Mouse (Mus musculus): ENCODE data around the gene Nmur2. TPM values are rescaled to one million over a fixed set of nuclear protein-coding genes. Genes with fewer than 3 reads are reported as not detected.

The Nmur2 gene
- polyA plus RNA-seq, 1 experiment, result 0.11 TPM

- H3K4me1 ChIP-seq (ENCODE audit: control insufficient read depth, insufficient read depth, low read length), result no peaks in the 10 kb centered on the region
- no peak overlapping the region for H3K27ac ChIP-seq (ENCODE audit: insufficient read depth, low read length)
- H3K4me3 ChIP-seq (replicated peaks; ENCODE audit: insufficient read depth, low read depth, low read length), result no peak overlapping the region
- 8% methylated on average over 8 of the region's 8 CpGs for WGBS
- peak; percentile 11 to 37 for DNase-seq
- TF ChIP-seq POLR2A (IDR thresholded peaks at IDR 0.05; ENCODE audit: borderline replicate concordance, insufficient read depth, low read length) (no peak), CTCF (IDR thresholded peaks at IDR 0.05; ENCODE audit: borderline replicate concordance, insufficient read depth, low read depth, low read length) (peak; percentile 87)
- H3K27me3 ChIP-seq (ENCODE audit: control insufficient read depth, insufficient read depth, low read length), result no peaks in the 10 kb centered on the region
These were observed 49.2 kb downstream of the Nmur2 start for GRCm38 (mm10) chr11:55991505-55992066.

GRCm38 (mm10) chr11:55984643-55985042 is 56.2 kb downstream of the Nmur2 start:
- no peak for DNase-seq
- Histone ChIP-seq H3K4me1 (ENCODE audit: control insufficient read depth, insufficient read depth, low read length) (no peaks in the 10 kb centered on the region), H3K27ac (ENCODE audit: insufficient read depth, low read length) (no peak overlapping the region), H3K27me3 (ENCODE audit: control insufficient read depth, insufficient read depth, low read length) (no peaks in the 10 kb centered on the region), H3K4me3 (replicated peaks; ENCODE audit: insufficient read depth, low read depth, low read length) (no peak overlapping the region)
- WGBS, result 73% methylated on average over 3 of the region's 3 CpGs
- no peak for TF ChIP-seq POLR2A (IDR thresholded peaks at IDR 0.05; ENCODE audit: borderline replicate concordance, insufficient read depth, low read length)
- TF ChIP-seq CTCF (IDR thresholded peaks at IDR 0.05; ENCODE audit: borderline replicate concordance, insufficient read depth, low read depth, low read length), result no peak

- no peaks in the 10 kb centered on the region for H3K27me3 ChIP-seq (ENCODE audit: control insufficient read depth, insufficient read depth, low read length)
- no peak overlapping the region for H3K4me3 ChIP-seq (replicated peaks; ENCODE audit: insufficient read depth, low read depth, low read length)
- no peaks in the 10 kb centered on the region for H3K4me1 ChIP-seq (ENCODE audit: control insufficient read depth, insufficient read depth, low read length)
- H3K27ac ChIP-seq (ENCODE audit: insufficient read depth, low read length), result no peak overlapping the region
- 59% methylated on average over 1 of the region's 1 CpGs for WGBS
- DNase-seq, result no peak
- no peak for TF ChIP-seq POLR2A (IDR thresholded peaks at IDR 0.05; ENCODE audit: borderline replicate concordance, insufficient read depth, low read length)
- peak; percentile 29; the same call in 1 of the 2 replicates for TF ChIP-seq CTCF (IDR thresholded peaks at IDR 0.05; ENCODE audit: borderline replicate concordance, insufficient read depth, low read depth, low read length)
These were observed 59.2 kb downstream of the Nmur2 start for GRCm38 (mm10) chr11:55981656-55982055.

- no peak overlapping the region for H3K27ac ChIP-seq (ENCODE audit: insufficient read depth, low read length)
- no peak for DNase-seq
- no peak for TF ChIP-seq CTCF (IDR thresholded peaks at IDR 0.05; ENCODE audit: borderline replicate concordance, insufficient read depth, low read depth, low read length)
- TF ChIP-seq POLR2A (IDR thresholded peaks at IDR 0.05; ENCODE audit: borderline replicate concordance, insufficient read depth, low read length), result no peak
These were observed 62.7 kb downstream of the Nmur2 start for GRCm38 (mm10) chr11:55978146-55978545.

More at GRCm38 (mm10) chr11:55978146-55978545, 62.7 kb downstream of the Nmur2 start:
- no peaks in the 10 kb centered on the region for H3K4me1 ChIP-seq (ENCODE audit: control insufficient read depth, insufficient read depth, low read length)
- WGBS, result 17% methylated on average over 6 of the region's 6 CpGs
- H3K27me3 ChIP-seq (ENCODE audit: control insufficient read depth, insufficient read depth, low read length), result no peaks in the 10 kb centered on the region
- no peak overlapping the region for H3K4me3 ChIP-seq (replicated peaks; ENCODE audit: insufficient read depth, low read depth, low read length)

Measured in cerebellum, adult 2 months (tissue).